Mouse (Mus musculus): Measurements from ENCODE around the gene Olfr323. TPM values are rescaled to one million over a fixed set of nuclear protein-coding genes. Genes with fewer than 3 reads are reported as not detected.

The Olfr323 gene
- not detected for total RNA-seq (2021)

DNA sequence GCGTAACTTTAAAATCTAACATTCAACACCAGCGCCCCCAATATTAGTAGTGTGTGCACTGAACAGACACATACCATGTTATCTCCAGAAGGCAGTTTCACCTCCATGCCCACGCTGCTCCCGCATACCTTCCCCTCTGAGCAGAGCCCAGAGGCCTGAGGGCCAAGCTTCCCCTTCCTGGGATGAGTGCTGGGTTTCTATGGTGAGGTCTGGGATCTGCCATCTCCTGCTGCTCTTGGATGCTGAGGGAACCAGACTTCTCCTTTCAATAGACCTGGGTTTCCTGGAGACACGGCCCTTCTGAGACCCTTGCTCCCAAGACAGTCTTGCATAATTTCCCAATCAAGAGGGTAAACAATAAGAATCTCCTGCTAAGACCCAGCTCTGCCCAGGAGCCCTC, at the start of gene Olfr323:
Gene Olfr323, minus strand, starts transcription at position 101 of the 400 bp plus-strand sequence.
- intact Hi-C loops (cut with DNase I) = no loop called here
- DNase-seq = no peak

- DNase-seq = no peak
- intact Hi-C loops (cut with DNase I) = no loop called here
Measured at GRCm38 (mm10) chr11:58671825-58672224, 41.5 kb upstream of the Olfr323 start.

DNA sequence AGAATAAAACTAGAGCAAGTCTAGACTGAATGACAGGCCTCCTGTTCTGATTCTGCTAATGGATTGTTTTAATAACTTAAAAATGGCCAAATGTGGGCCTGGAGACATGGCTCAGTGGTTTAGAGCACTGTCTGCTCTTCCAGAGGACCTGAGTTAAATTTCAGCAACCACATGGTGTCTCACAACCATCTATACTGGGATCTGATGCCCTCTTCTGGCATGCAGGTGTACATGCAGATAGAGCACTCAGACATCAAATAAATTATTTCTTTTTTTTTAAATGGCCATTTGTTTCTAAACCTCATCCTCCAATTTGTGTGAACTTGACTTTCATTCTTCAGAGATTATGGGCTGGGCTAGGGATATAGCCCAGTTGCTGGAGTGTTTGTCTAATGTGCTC, 39.0 kb upstream of the Olfr323 start:
- intact Hi-C loops (cut with DNase I) = no loop called here
- DNase-seq = no peak

- DNase-seq = no peak
- intact Hi-C loops (cut with DNase I) = no loop called here
Measured at GRCm38 (mm10) chr11:58658596-58658995, 28.3 kb upstream of the Olfr323 start, which contains the start of gene Olfr322. TSS of gene Olfr322 (plus strand) at chr11:58658782.

DNA sequence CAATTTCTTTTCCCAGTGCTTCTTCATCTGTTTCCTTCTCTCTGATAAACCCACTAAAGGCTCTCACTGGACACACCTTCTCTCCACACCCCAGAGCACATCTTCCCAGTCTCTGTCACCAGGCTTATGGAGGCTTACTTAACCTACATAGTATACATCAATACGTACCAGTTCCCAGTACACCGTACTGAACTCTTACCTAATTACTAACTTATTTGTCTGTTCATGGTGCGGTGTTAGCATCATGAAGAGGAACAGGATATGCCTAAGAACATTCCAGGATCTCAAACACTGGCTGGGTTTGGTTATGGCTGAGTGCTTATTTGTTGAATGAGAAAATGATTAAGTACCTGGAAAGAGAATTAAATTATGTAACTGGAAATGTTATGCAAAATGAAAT, 24.9 kb upstream of the Olfr323 start:
- no peak for DNase-seq
- intact Hi-C loops (cut with DNase I) = no loop called here

GRCm38 (mm10) chr11:58643350-58643749, 13.0 kb upstream of the Olfr323 start:
- intact Hi-C loops (cut with DNase I) = no loop called here
- peak; percentile 12 to 22 for DNase-seq

DNA sequence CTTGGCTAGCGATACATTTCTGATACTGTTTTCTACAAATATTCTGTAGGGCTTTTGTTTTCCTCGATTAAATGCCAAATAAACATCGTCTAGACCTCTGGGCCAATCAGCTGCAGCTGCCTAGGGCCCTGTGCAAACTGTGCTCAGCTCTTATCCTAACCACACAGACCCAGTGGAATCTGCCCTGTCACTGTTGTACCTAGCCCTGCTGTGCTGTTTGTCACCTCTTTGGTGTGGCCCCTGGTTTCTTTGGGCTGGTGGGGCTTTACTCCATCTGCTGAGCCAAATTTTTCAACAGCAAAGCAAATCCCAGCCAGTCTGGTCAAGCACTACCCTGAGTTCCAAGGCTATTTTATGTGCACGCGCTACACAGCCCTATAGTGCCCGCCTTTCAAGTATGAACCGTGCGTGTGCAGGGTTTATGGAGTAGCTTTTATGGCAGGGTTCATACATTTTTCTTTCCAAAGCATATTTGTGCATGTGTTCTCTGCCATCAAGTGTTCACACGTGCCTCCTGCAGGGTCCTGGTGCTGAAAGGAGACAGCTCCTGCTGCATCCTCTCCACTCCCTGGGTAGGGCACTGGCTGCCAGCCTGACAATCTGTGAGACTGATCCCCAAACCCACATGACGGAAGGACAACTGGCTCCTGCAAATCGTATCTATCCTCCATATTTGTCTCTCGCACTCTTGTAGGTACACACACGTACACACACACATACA, 11.5 kb upstream of the Olfr323 start:
- intact Hi-C loops (cut with DNase I) = no loop called here
- DNase-seq = no peak

GRCm38 (mm10) chr11:58641057-58641456, 10.8 kb upstream of the Olfr323 start:
- no peak for DNase-seq
- intact Hi-C loops (cut with DNase I) = no loop called here

DNA sequence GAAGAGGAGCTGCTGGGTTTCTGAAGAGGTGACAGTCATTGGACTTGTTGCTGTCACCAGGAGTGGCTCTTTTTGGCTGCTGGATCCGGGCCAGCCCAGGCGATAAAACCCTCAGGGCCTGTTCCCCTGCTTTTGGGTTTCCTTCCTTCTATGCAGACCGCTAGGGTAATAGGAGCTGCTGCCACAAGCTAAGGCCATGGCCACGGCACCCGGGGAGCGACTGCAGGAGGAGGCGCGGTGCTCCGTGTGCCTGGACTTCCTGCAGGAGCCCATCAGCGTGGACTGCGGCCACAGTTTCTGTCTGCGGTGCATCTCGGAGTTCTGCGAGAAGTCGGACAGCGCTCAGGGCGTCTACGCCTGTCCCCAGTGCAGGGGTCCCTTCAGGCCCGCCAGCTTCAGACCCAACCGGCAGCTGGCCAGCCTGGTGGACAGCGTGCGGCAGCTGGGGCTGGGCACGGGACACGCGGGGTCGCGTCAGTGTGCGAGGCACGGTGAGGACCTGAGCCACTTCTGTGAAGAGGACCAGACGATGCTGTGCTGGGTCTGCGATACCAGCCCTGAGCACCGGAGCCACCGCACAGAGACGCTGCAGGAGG, 10.1 kb upstream of the Olfr323 start, which contains the start of gene Trim58:
Gene Trim58, plus strand, starts transcription at position 194 of the 596 bp plus-strand sequence.
- peak; percentile 9 to 18 for DNase-seq
- intact Hi-C loops (cut with DNase I) = no loop called here

DNA sequence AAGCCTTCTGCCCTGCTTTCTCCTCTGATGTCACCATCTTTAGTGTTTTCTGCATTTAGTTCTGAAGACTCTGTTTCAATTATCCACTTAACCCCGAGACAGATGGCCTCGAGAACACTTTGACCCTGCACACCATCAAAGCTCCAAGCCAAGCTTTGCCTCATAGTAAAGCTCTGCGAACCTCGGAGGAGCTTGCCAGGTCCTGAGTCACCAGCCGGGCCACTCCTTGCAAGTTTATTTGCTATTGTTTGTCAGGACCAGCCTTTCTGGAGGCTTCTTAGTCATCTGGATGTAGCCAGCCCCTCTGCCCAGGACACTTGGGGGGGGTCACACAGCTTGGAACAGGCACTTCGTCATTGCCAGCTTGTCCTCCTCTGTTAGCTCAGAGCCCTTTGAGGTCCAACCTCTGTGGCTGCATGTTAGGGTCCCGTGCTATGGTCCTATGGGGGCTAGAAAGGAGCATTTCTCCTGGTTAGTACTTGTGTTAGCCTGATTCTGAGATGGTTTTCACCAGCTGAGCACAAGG, 7.9 kb upstream of the Olfr323 start:
- peak in 1 of 2 experiments; percentile 27 for DNase-seq
- intact Hi-C loops (cut with DNase I) = loop anchor here (1.0 to 5.0 kb wide), 2 partner anchors 236 to 456 kb away; no protein-coding TSS in a partner anchor

- intact Hi-C loops (cut with DNase I) = loop anchor here (2.0 to 5.0 kb wide), 2 partner anchors 336 to 454 kb away; no protein-coding TSS in a partner anchor
- DNase-seq = peak; percentile 54 to 63
Measured at GRCm38 (mm10) chr11:58636376-58636977, 6.2 kb upstream of the Olfr323 start.

DNA sequence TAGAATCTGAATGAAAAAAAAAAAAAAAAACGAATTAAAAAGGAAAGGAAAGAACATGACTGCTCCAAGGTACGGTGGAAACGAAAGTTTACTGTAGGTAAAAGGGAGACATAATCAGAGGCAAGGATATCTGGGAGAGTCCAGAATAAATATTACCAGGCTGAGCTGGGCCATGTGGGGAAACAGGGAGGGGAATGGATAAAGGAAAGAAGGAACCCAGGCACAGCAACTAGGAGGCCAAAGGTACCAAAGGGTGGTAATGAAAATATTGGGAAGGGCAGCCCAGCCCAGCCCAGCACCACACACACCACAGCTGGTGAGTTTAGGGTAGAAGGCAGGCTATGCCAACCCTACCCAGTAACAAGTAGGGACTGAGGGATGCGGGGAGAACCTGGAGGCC, 4.6 kb upstream of the Olfr323 start:
- intact Hi-C loops (cut with DNase I) = loop anchor here (5.0 kb wide), 1 partner anchor 453 kb away; no protein-coding TSS in a partner anchor
- no peak for DNase-seq

GRCm38 (mm10) chr11:58626146-58626545, 4.2 kb downstream of the Olfr323 start:
- intact Hi-C loops (cut with DNase I) = no loop called here
- DNase-seq = no peak

DNA sequence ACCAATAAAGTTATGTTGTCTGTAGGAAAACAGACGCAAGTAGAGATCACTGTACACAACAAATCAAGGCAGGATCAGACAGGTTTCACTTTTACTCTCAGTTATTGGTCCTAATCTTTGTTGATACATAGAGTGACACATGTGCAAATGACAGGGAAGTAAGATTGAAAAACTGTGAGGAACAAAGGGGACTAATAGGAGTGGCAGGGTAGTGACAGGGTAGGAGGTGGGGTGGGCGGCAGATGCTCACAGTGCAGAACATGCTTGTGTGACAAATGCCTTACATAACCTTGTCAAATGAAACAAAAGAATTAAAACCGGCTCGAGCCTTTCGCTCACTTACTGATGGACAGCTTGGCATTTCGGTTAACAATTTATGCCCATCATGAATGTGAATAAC, 11.5 kb downstream of the Olfr323 start:
- intact Hi-C loops (cut with DNase I) = no loop called here
- no peak for DNase-seq

DNA sequence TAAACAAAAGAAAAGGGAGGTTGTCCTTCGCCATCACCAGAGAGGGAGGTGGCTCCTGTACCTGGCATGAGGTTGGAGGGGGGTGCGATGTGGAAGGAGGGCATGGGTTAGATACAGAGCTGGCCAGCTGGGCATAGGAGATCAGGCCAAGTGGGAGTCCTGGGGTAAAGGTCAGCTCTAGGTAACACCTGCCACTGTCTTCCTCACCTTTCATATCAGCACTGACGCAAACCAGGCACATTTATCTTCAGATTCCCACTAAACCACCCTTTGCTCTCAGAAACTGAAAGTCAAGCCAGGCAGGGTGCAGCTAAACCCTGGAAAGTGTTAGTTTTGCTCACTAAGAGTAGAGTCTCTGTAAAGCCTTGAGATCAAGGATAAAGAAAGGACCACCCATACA, 11.9 kb downstream of the Olfr323 start:
- DNase-seq = no peak
- intact Hi-C loops (cut with DNase I) = no loop called here

GRCm38 (mm10) chr11:58615975-58616374, 14.3 kb downstream of the Olfr323 start, which contains the start of gene 2210407C18Rik:
TSS of gene 2210407C18Rik (minus strand) at chr11:58616075.
- intact Hi-C loops (cut with DNase I) = no loop called here
- no peak for DNase-seq

GRCm38 (mm10) chr11:58614526-58614925, 15.8 kb downstream of the Olfr323 start:
- intact Hi-C loops (cut with DNase I) = no loop called here
- DNase-seq = no peak

DNA sequence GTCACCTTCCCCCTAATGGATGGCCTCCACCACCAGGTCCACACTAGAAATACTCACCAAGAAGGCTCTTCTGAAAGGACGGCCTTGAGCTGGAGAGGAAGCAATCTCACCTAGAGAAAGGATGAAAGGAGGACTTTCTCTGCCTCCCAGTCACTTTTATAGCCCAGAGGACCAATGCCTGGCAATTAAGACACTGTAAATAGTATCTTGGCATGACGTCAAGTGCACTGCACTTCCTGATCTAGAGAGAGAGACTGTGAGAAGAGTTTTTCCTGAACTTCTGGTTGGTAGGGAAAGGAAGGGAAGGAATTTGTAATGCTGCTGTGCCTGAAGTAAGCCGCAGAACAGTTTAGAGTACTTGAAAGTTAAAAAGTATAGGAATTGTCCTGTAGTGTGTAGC, 16.9 kb downstream of the Olfr323 start:
- intact Hi-C loops (cut with DNase I) = no loop called here

DNA sequence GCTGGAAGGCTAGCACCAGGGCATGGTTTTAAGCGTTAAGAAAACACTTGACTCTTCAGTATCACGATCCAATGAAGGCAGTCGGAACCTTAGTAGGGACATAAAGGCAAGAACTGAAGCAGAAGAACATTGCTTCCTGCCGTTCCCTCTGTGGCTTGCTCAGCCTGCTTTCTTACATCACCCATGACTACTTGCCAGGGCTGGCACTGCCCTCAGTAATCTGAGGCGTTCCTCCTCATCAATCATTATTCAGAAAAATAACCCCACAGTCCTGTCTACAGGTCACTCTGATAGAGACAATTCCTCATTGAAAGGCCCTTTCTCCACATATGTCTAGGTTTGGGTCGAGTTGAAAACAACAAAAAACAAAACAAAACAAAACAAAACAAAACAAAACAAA, 23.3 kb downstream of the Olfr323 start:
- DNase-seq = no peak
- intact Hi-C loops (cut with DNase I) = no loop called here

More for the DNA sequence above, 16.9 kb downstream of the Olfr323 start:
- DNase-seq = no peak

DNA sequence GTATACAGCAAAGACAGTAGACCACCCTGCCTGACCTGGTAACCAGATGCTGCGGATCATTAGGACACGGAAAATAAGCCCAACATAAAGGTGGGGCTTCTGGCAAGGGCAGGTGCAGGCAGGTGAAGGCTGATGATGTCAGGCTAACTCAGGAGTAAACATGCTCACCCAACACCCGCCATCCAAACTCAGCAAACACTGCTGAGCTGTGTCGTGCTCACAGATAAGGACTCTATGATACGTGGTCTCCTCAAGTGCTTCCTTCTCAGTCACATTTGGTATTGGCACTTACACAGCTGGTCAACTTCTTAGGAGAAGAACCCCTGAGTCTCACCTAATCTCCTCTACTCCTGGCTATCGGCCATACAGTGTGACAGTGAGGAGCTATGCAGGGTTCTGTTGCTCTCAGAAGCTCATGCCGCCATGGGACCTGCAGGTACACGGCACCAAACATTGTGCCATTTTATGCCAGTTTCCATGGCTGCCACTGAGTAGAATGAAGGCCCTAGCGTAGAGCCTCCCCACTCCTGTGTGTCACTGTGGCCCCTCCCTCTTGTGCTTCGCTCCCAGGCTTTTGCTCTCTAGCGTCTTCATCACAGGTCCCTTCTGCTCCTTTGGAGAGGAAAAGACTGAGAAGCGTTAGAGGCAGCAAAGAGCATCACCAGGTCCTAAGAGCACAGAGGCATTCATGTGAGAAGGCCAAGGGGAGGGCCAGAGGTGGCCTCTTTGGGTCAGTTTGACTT, 24.0 kb downstream of the Olfr323 start:
- no peak for DNase-seq

DNA sequence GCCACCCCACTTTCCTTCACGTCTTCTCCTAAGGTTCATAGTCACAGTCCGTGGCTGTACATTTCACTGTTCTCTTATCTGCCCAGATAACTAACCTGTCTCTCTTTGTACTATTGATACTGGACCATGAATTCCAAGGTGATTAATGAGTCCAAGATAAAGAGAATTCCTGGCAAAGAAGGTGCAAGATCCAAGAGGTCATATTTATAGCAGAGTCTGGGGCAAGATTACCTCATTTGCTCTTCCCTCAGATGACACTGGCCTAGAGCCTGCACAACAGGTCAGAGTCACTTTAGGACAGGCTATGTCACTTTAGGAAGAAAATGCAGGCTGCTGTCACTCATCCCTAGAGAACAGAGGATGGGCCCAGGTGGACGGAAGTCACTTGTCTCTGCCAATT, 25.1 kb downstream of the Olfr323 start:
- DNase-seq = no peak
- intact Hi-C loops (cut with DNase I) = no loop called here

More for the DNA sequence above, 24.0 kb downstream of the Olfr323 start:
- intact Hi-C loops (cut with DNase I) = no loop called here
